Mouse (Mus musculus): ENCODE measurements around the gene Cnnm4.

DNA sequence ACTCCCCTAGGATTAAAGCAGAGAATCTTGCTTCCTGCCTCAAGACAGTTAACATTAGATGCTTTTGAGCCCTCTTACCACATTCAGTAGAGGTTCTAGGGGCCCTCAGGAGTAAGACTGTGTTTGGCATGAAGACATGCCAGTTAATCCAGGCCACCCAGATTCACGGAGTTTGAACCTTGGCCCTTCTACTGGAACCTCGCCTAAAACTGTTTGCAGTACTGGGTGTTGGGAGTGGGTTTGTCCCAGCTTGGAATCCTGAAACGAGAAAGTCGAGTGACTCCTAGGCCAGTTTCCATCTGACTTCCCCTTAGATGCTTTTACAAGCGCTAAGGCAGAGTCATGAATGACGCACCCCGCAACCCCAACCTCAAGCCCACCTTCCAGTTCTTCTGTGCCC is 5.0 kb downstream of the Cnnm4 start:
- TF ChIP-seq CHD1 (IDR thresholded peaks at IDR 0.05; ENCODE audit: low read depth, low read length) (no peak), RAD21 (IDR thresholded peaks at IDR 0.05; ENCODE audit: low read depth, low read length) (no peak), ELF1 (IDR thresholded peaks at IDR 0.05; ENCODE audit: low read depth, low read length) (no peak), CTCF (IDR thresholded peaks at IDR 0.05 in 2 of 3, conservative IDR thresholded peaks at IDR 0.05 in 1 of 3; ENCODE audit: control insufficient read depth in 1 of 3, insufficient read depth in 1 of 3, low read depth in 2 of 3, low read length in 3 of 3, poor library complexity in 1 of 3, severe bottlenecking in 1 of 3) (no peak), TAL1 (IDR thresholded peaks at IDR 0.05; ENCODE audit: low read length) (no peak), CHD2 (IDR thresholded peaks at IDR 0.05; ENCODE audit: low read length) (no peak), HCFC1 (IDR thresholded peaks at IDR 0.05; ENCODE audit: low read depth, low read length) (no peak), POLR2AphosphoS5 (IDR thresholded peaks at IDR 0.05; ENCODE audit: borderline replicate concordance, low read depth, low read length) (no peak), USF1 (IDR thresholded peaks at IDR 0.05; ENCODE audit: low read depth, low read length) (no peak), TBP (IDR thresholded peaks at IDR 0.05; ENCODE audit: low read depth, low read length) (no peak), NRF1 (IDR thresholded peaks at IDR 0.05; ENCODE audit: insufficient read depth, low read depth, low read length, poor library complexity, severe bottlenecking) (no peak)
